Mouse (Mus musculus) layer of hippocampus, adult 8-10 months (tissue): Measurements from ENCODE around the gene Tcl1b5. TPM values are rescaled to one million over a fixed set of nuclear protein-coding genes. Genes with fewer than 3 reads are reported as not detected.

Source experiments
- DNase-seq, 2 experiments: peaks; one replicate each; pipeline ENCODE4 v3.0.0; 2022; ENCODE audit warnings: low spot score in 2 of 2
- total RNA-seq, 4 experiments: library from RNA; stranded (reverse); gene quantifications; 2 replicates each; pipeline ENCODE4 v1.2.4; 2022

The Tcl1b5 gene
- total RNA-seq, 4 experiments from 2014 or later, result not detected

- no peak for DNase-seq
Measured at GRCm38 (mm10) chr12:105208441-105208840, 32.3 kb downstream of the Tcl1b5 start.

- no peak for DNase-seq
Measured at GRCm38 (mm10) chr12:105209231-105209630, 33.1 kb downstream of the Tcl1b5 start.

- no peak for DNase-seq
Measured at GRCm38 (mm10) chr12:105217101-105217760, 41.1 kb downstream of the Tcl1b5 start.

- no peak for DNase-seq
Measured at GRCm38 (mm10) chr12:105222601-105223319, 46.6 kb downstream of the Tcl1b5 start, which contains the start of gene Tcl1. Gene Tcl1, minus strand, starts transcription at chr12:105222793.

GRCm38 (mm10) chr12:105224621-105225320 is 48.6 kb downstream of the Tcl1b5 start:
- DNase-seq, result no peak

Other genes starting within 250 kb of the Tcl1b5 start
- 1 to 10 TPM; 1.6 to 3.6 (median 2.1) TPM for gene Syne3, start 166.5 kb upstream of the Tcl1b5 start, total RNA-seq
- 10 to 100 TPM; 41.0 to 46.7 (median 42.8) TPM for gene Glrx5, start 143.7 kb upstream of the Tcl1b5 start, total RNA-seq
- not detected for gene Tcl1b2, start 30.3 kb upstream of the Tcl1b5 start, total RNA-seq
- gene Tcl1b1, start 16.7 kb upstream of the Tcl1b5 start, total RNA-seq, result not detected
- gene Tcl1b3, start 14.7 kb downstream of the Tcl1b5 start, total RNA-seq, result not detected
- not detected for gene Tcl1b4, start 25.6 kb downstream of the Tcl1b5 start, total RNA-seq
- gene Tcl1, start 46.4 kb downstream of the Tcl1b5 start, total RNA-seq, result not detected
- 10 to 100 TPM; 13.1 to 15.3 (median 14.0) TPM for gene Tunar, start 157.5 kb downstream of the Tcl1b5 start, total RNA-seq